Mouse (Mus musculus) hindbrain, embryonic 12.5 days (tissue): ENCODE data around the gene Zfp456. TPM values are rescaled to one million over a fixed set of nuclear protein-coding genes. Genes with fewer than 3 reads are reported as not detected.
A peak's percentile ranks its signal among the peaks of the same experiment; 100 is the strongest.

ENCODE experiments used
- ATAC-seq: fragments of 200-750 bp; cut with Nextera tagmentation; 2 replicates; pipeline ENCODE4 v1.8.0; 2017; ENCODE audit warnings: moderate TSS enrichment; ENCODE audit not compliant: low FRiP score
- H3K27ac ChIP-seq: fragments of 300-500 bp; sonication (generic); 2 replicates; pipeline ENCODE4 v1.5.1; 2016; ENCODE audit warnings: mild to moderate bottlenecking
- H3K27me3 ChIP-seq: fragments of 300-500 bp; sonication (generic); 2 replicates; pipeline ENCODE4 v1.6.1; 2016; ENCODE audit warnings: mild to moderate bottlenecking
- H3K36me3 ChIP-seq: fragments of 300-500 bp; sonication (generic); 2 replicates; pipeline ENCODE4 v1.6.1; 2016; ENCODE audit warnings: mild to moderate bottlenecking
- H3K4me1 ChIP-seq: fragments of 300-500 bp; sonication (generic); 2 replicates; pipeline ENCODE4 v1.6.1; 2016
- H3K4me2 ChIP-seq: fragments of 300-500 bp; sonication (generic); replicated peaks from 2 replicates; pipeline ENCODE4 v1.6.1; 2016; ENCODE audit warnings: mild to moderate bottlenecking
- H3K4me3 ChIP-seq: fragments of 300-500 bp; sonication (generic); 2 replicates; pipeline ENCODE4 v1.5.1; 2016; ENCODE audit warnings: mild to moderate bottlenecking
- H3K9ac ChIP-seq: fragments of 300-500 bp; sonication (generic); 2 replicates; pipeline ENCODE4 v1.6.1; 2016; ENCODE audit warnings: mild to moderate bottlenecking, moderate library complexity
- H3K9me3 ChIP-seq: fragments of 300-500 bp; sonication (generic); replicated peaks from 2 replicates; pipeline ENCODE4 v1.6.1; 2016; ENCODE audit warnings: mild to moderate bottlenecking
- WGBS: fragments of 180-500 bp; shearing (Covaris S2); methylation state at CpG from one replicate; pipeline ENCODE4 v1.1.7; 2016; 5-methylcytosine and 5-hydroxymethylcytosine counted together
- polyA plus RNA-seq: library from polyadenylated mRNA; unstranded; fragments of >200 nt; fragmentation: Nextera tagmentation; extraction: Ambion mirVana; gene quantifications from 2 replicates; pipeline ENCODE4 v1.2.1, GENCODE M21; 2016

The Zfp456 gene
- polyA plus RNA-seq, 1 experiment from 2014 or later: 0.83 TPM

- 85% methylated on average over 2 of the region's 2 CpGs for WGBS
- H3K27ac ChIP-seq: no peak overlapping the region
- ATAC-seq: no peak
- H3K4me1 ChIP-seq: no peaks in the 10 kb centered on the region
- H3K9ac ChIP-seq: no peak overlapping the region
- H3K27me3 ChIP-seq: no peaks in the 10 kb centered on the region
- no peak overlapping the region for H3K4me2 ChIP-seq
- no peaks in the 10 kb centered on the region for H3K9me3 ChIP-seq
- no peaks in the 10 kb centered on the region; the same call in 1 of the 2 replicates for H3K36me3 ChIP-seq
- H3K4me3 ChIP-seq: no peak overlapping the region
Measured at GRCm38 (mm10) chr13:67343422-67343821, 32.2 kb downstream of the Zfp456 start.

GRCm38 (mm10) chr13:67332877-67333276, 42.7 kb downstream of the Zfp456 start:
- no peaks in the 10 kb centered on the region for H3K36me3 ChIP-seq
- peak overlapping the region; percentile 63 for H3K4me2 ChIP-seq
- peak overlapping the region; percentile 52 for H3K4me3 ChIP-seq
- ATAC-seq: peak; percentile 39
- H3K4me1 ChIP-seq: peaks cover 8% of the 10 kb centered on the region
- WGBS: 70% methylated on average over 1 of the region's 1 CpGs
- H3K9ac ChIP-seq: peak overlapping the region; percentile 61
- H3K27me3 ChIP-seq: no peaks in the 10 kb centered on the region
- no peak overlapping the region for H3K27ac ChIP-seq
- no peaks in the 10 kb centered on the region for H3K9me3 ChIP-seq

GRCm38 (mm10) chr13:67332019-67332724, 43.4 kb downstream of the Zfp456 start, which contains the start of gene Zfp595:
Zfp595 (minus strand) TSS chr13:67332570.
- Histone ChIP-seq H3K4me2 (peak within 1 kb of the TSS; percentile 63), H3K9ac (peak within 1 kb of the TSS; percentile 61), H3K4me1 (peaks cover 8% of the 10 kb centered on the region), H3K36me3 (no peaks in the 10 kb centered on the region), H3K9me3 (no peaks in the 10 kb centered on the region), H3K4me3 (peak within 1 kb of the TSS; percentile 52), H3K27ac (0 out of 2 replicates have a peak within 1 kb of the TSS, but pooled peaks have one; percentile 17), H3K27me3 (no peaks in the 10 kb centered on the region)
- 19% methylated on average over 17 of the region's 17 CpGs for WGBS
- ATAC-seq: peak; percentile 94

Other genes with a start within 250 kb of the Zfp456 start
- 6.2 and 7.1 TPM in 2 replicates for gene Rsl1, start 202.6 kb downstream of the Zfp456 start, polyA plus RNA-seq
- 1.4 and 1.8 TPM in 2 replicates for gene Zfp455, start 181.3 kb downstream of the Zfp456 start, polyA plus RNA-seq
- 3.8 and 4.6 TPM in 2 replicates for gene Zfp458, start 97.3 kb downstream of the Zfp456 start, polyA plus RNA-seq
- 0.50 and 0.85 TPM in 2 replicates for gene Zfp457, start 69.3 kb downstream of the Zfp456 start, polyA plus RNA-seq
- 1.7 and 1.8 TPM in 2 replicates for gene Zfp595, start 43.2 kb downstream of the Zfp456 start, polyA plus RNA-seq
- not detected in 2 replicates for gene Gm28044, start 15.3 kb downstream of the Zfp456 start, polyA plus RNA-seq
- 0.72 and 0.98 TPM in 2 replicates for gene Zfp953, start 15.2 kb downstream of the Zfp456 start, polyA plus RNA-seq
- not detected in 2 replicates for gene Gm28041, start 77 bp downstream of the Zfp456 start, polyA plus RNA-seq
- gene Zfp429, start 24.0 kb upstream of the Zfp456 start, polyA plus RNA-seq: 4.6 and 4.9 TPM in 2 replicates
- gene Zfp459, start 45.6 kb upstream of the Zfp456 start, polyA plus RNA-seq: 1.0 and 1.3 TPM in 2 replicates
- gene Zfp874a, start 75.8 kb upstream of the Zfp456 start, polyA plus RNA-seq: 7.1 and 8.3 TPM in 2 replicates
- gene Zfp874b, start 108.4 kb upstream of the Zfp456 start, polyA plus RNA-seq: 2.1 and 2.2 TPM in 2 replicates
- gene Zfp58, start 124.7 kb upstream of the Zfp456 start, polyA plus RNA-seq: 17.8 and 18.0 TPM in 2 replicates
- gene Gm26965, start 150.3 kb upstream of the Zfp456 start, polyA plus RNA-seq: not detected in 2 replicates
- 32.4 and 32.8 TPM in 2 replicates for gene Zfp87, start 150.4 kb upstream of the Zfp456 start, polyA plus RNA-seq
- 16.6 and 18.3 TPM in 2 replicates for gene Zfp748, start 178.0 kb upstream of the Zfp456 start, polyA plus RNA-seq
- gene Zfp729b, start 233.9 kb upstream of the Zfp456 start, polyA plus RNA-seq: 4.6 and 5.1 TPM in 2 replicates